In the genomic region with DNA sequence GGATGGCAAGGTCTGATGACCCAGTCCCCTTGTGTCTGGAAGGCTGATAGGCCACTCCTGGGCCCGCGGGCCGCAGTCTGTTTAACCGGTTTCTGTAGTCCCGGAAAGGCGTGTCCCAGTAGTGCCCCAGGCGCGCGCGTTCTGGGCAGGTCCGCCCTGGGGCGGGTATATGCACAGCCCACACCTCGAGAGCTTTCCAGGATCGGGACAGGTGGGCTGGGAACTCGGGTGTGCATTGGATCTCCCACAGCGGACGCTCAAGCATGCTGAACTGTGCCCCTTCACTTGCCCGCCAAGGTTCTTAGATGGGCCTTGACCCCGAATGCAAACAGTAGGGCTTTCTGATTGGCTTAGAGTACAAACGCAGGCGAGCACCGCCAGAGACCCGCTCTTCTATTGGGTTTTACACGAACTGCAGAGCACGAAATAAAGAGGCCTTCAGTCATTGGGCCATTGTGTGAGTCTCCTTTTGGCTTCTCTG, we compare ENCODE assay signal across 8 mouse cellular contexts. TPM values are rescaled to one million over a fixed set of nuclear protein-coding genes. Genes with fewer than 3 reads are reported as not detected.
DNase-seq lines count a peak whose midpoint lies in the region; ATAC-seq and TF ChIP-seq lines count a peak whose summit lies in the region.

No protein-coding gene starts in this region.

- peak; percentile 71 for DNase-seq in adrenal gland, postnatal 25 days
- no peak for DNase-seq in adrenal gland, adult (ENCODE audit: inconsistent age in 2 of 2, low spot score in 1 of 2)
- DNase-seq in embryonic facial prominence, embryonic 10.5 days (ENCODE audit: low spot score): peak; percentile 87
- DNase-seq in hindbrain, embryonic 14.5 days (ENCODE audit: low spot score): no peak
- peak; percentile 91 to 94 for DNase-seq in lung, adult 18-20 months
- DNase-seq in cerebellum, adult 9-10 months: no peak

- no peaks in the 10 kb centered on the region for H3K36me3 ChIP-seq in C2C12 (ENCODE audit: control insufficient read depth, insufficient read depth)
- H3K36me3 ChIP-seq in embryonic facial prominence, embryonic 10.5 days (replicated peaks): no peaks in the 10 kb centered on the region
- H3K36me3 ChIP-seq in hindbrain, embryonic 14.5 days (replicated peaks; ENCODE audit: control insufficient read depth, insufficient read depth): no peaks in the 10 kb centered on the region
- H3K36me3 ChIP-seq in neural tube, embryonic 15.5 days: no peaks in the 10 kb centered on the region

- WGBS in embryonic facial prominence, embryonic 10.5 days: under 1% methylated on average over 25 of the region's 25 CpGs
- WGBS in hindbrain, embryonic 14.5 days: under 1% methylated on average over 25 of the region's 25 CpGs
- WGBS in neural tube, embryonic 15.5 days: 0% methylated on average over 24 of the region's 25 CpGs

- H3K79me2 ChIP-seq in C2C12 (ENCODE audit: control insufficient read depth, insufficient read depth): peaks cover 40% of the 10 kb centered on the region

- H3K9ac ChIP-seq in hindbrain, embryonic 14.5 days: peak overlapping the region; percentile 97
- peak overlapping the region; percentile 96 for H3K9ac ChIP-seq in neural tube, embryonic 15.5 days (replicated peaks)

- H3K4me3 ChIP-seq in C2C12 (ENCODE audit: insufficient read depth, poor library complexity, severe bottlenecking): peak overlapping the region; percentile 59
- peak overlapping the region; percentile 90 for H3K4me3 ChIP-seq in embryonic facial prominence, embryonic 10.5 days
- H3K4me3 ChIP-seq in hindbrain, embryonic 14.5 days (replicated peaks; ENCODE audit: low read length): peak overlapping the region; percentile 74
- H3K4me3 ChIP-seq in neural tube, embryonic 15.5 days (replicated peaks): peak overlapping the region; percentile 83

- peak overlapping the region; percentile 100 for H3K27ac ChIP-seq in embryonic facial prominence, embryonic 10.5 days (replicated peaks)
- H3K27ac ChIP-seq in hindbrain, embryonic 14.5 days: peak overlapping the region; percentile 100
- peak overlapping the region; percentile 100 for H3K27ac ChIP-seq in neural tube, embryonic 15.5 days (replicated peaks)

- peak overlapping the region; percentile 76 for H3K4me2 ChIP-seq in hindbrain, embryonic 14.5 days (replicated peaks)
- peak overlapping the region; percentile 79 for H3K4me2 ChIP-seq in neural tube, embryonic 15.5 days

- H3ac ChIP-seq in C2C12 (ENCODE audit: control insufficient read depth, insufficient read length, low read depth): peak overlapping the region; percentile 69

- peaks cover 28% of the 10 kb centered on the region for H3K4me1 ChIP-seq in embryonic facial prominence, embryonic 10.5 days
- H3K4me1 ChIP-seq in hindbrain, embryonic 14.5 days (replicated peaks; ENCODE audit: control insufficient read depth, insufficient read depth, low read length): peaks cover 16% of the 10 kb centered on the region
- H3K4me1 ChIP-seq in neural tube, embryonic 15.5 days: peaks cover 25% of the 10 kb centered on the region

- no peaks in the 10 kb centered on the region for H3K27me3 ChIP-seq in C2C12 (ENCODE audit: control insufficient read depth, insufficient read depth, insufficient read length)
- H3K27me3 ChIP-seq in embryonic facial prominence, embryonic 10.5 days (replicated peaks; ENCODE audit: low read depth, poor library complexity, severe bottlenecking): no peaks in the 10 kb centered on the region
- no peaks in the 10 kb centered on the region for H3K27me3 ChIP-seq in hindbrain, embryonic 14.5 days (ENCODE audit: control insufficient read depth, insufficient read depth, low read length)
- H3K27me3 ChIP-seq in neural tube, embryonic 15.5 days (replicated peaks): no peaks in the 10 kb centered on the region

- no peak for TF ChIP-seq CTCF in C2C12 (IDR thresholded peaks at IDR 0.05; ENCODE audit: control insufficient read depth, insufficient read depth, insufficient read length)

- peaks cover 16% of the 10 kb centered on the region for H3K79me3 ChIP-seq in C2C12 (ENCODE audit: low read depth)

- peak; percentile 90 for ATAC-seq in hindbrain, embryonic 14.5 days (ENCODE audit: low FRiP score)
- peak; percentile 91 for ATAC-seq in neural tube, embryonic 15.5 days (ENCODE audit: low FRiP score)

- H3K9me3 ChIP-seq in embryonic facial prominence, embryonic 10.5 days: no peaks in the 10 kb centered on the region
- no peaks in the 10 kb centered on the region for H3K9me3 ChIP-seq in hindbrain, embryonic 14.5 days (ENCODE audit: control insufficient read depth, low read length)
- H3K9me3 ChIP-seq in neural tube, embryonic 15.5 days (replicated peaks): no peaks in the 10 kb centered on the region

TF ChIP-seq in C2C12, 6 proteins besides CTCF, POLR2A, EP300 and RAD21:
- TF ChIP-seq FOSL1 (IDR thresholded peaks at IDR 0.05; ENCODE audit: insufficient read depth, low read length, poor library complexity, severe bottlenecking) (no peak), MAX (IDR thresholded peaks at IDR 0.05) (peak; percentile 19), MYOG (IDR thresholded peaks at IDR 0.05; ENCODE audit: control insufficient read depth, extremely low read depth, insufficient read length) (no peak)

RNA-seq across cellular contexts. Expression of gene Prdm10, which starts 0.4 kb away (rescaled TPM):
- total RNA-seq in adrenal gland, postnatal 25 days (2021): 9.7 and 12.1 TPM in 2 replicates
- 2.5 TPM for polyA plus RNA-seq in C2C12 (2012; fragmentation: generic; extraction: Trizol)
- 8.1 and 8.3 TPM in 2 replicates for polyA plus RNA-seq in embryonic facial prominence, embryonic 10.5 days (2016; fragmentation: Nextera tagmentation; extraction: Ambion mirVana)
- polyA plus RNA-seq in hindbrain, embryonic 14.5 days (2014; fragmentation: Nextera tagmentation; extraction: Ambion mirVana): 7.9 and 9.7 TPM in 2 replicates
- polyA plus RNA-seq in neural tube, embryonic 15.5 days (2015; fragmentation: Nextera tagmentation; extraction: Ambion mirVana): 6.4 and 7.3 TPM in 2 replicates

Comparison
In these comparisons a context has a peak if more than half of its experiments do, and no peak if none do; other contexts are left out.
1. DNase-seq: peak in adrenal gland, postnatal 25 days (single experiment), embryonic facial prominence, embryonic 10.5 days (single experiment) and lung, adult 18-20 months (2 of 2); none in adrenal gland, adult (0 of 2), hindbrain, embryonic 14.5 days (single experiment) and cerebellum, adult 9-10 months (single experiment).
2. Peak in every context shown above with its lines, with median percentiles within 50 percentile points of each other: H3K4me3 ChIP-seq and H3K27ac ChIP-seq.